In the genomic region with DNA sequence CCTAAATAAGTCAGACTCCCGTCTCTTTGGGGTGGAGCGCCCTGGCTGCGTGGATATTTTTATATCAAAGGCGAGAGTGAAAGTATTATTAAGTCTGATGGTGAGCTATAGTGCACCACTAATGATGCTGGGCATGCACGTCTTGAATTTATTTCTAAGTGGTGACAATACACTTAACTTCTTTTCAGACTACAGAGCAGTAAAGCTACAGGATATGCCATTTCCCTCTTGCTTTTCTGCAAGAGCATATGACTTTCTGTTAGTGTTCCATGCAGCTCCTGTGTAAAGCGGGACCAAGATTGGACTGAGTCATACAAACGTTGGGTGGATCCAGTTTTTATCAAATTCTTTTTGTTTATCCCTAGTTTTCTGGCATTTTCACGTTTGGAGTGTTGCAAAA, we compare ENCODE assay signal across 8 mouse cellular contexts. TPM values are rescaled to one million over a fixed set of nuclear protein-coding genes. Genes with fewer than 3 reads are reported as not detected.
DNase-seq lines count a peak whose midpoint lies in the region; ATAC-seq and TF ChIP-seq lines count a peak whose summit lies in the region.

No protein-coding gene starts in this region.

- H3K27ac ChIP-seq in kidney, embryonic 16.5 days (ENCODE audit: low read length) = peak overlapping the region; percentile 83
- H3K27ac ChIP-seq in bone marrow, adult 2 months (ENCODE audit: control insufficient read depth, insufficient read depth, low read depth, low read length, poor library complexity) = peak overlapping the region; percentile 93
- peak overlapping the region; percentile 95 for H3K27ac ChIP-seq in heart, embryonic 10.5 days

- TF ChIP-seq POLR2A in bone marrow, adult 2 months (IDR thresholded peaks at IDR 0.05; ENCODE audit: borderline replicate concordance, control insufficient read depth, low read depth, low read length) = no peak

- peak overlapping the region; percentile 50 for H3K4me2 ChIP-seq in kidney, embryonic 16.5 days (replicated peaks; ENCODE audit: low read depth, low read length)

- no peaks in the 10 kb centered on the region for H3K27me3 ChIP-seq in kidney, embryonic 16.5 days (ENCODE audit: insufficient read depth, low read length)
- no peaks in the 10 kb centered on the region for H3K27me3 ChIP-seq in heart, embryonic 10.5 days (ENCODE audit: insufficient read depth, poor library complexity, severe bottlenecking)

- H3K9me3 ChIP-seq in kidney, embryonic 16.5 days (ENCODE audit: low read length) = no peaks in the 10 kb centered on the region
- no peaks in the 10 kb centered on the region for H3K9me3 ChIP-seq in heart, embryonic 10.5 days

- peaks cover 9% of the 10 kb centered on the region for H3K36me3 ChIP-seq in kidney, embryonic 16.5 days (ENCODE audit: insufficient read depth, low read length)
- peaks cover 15% of the 10 kb centered on the region for H3K36me3 ChIP-seq in heart, embryonic 10.5 days

- 15% methylated on average over 8 of the region's 8 CpGs for WGBS in kidney, embryonic 16.5 days
- WGBS in bone marrow, adult 2 months = 4% methylated on average over 8 of the region's 8 CpGs
- 18% methylated on average over 8 of the region's 8 CpGs for WGBS in heart, embryonic 10.5 days

- H3K9ac ChIP-seq in kidney, embryonic 16.5 days (replicated peaks; ENCODE audit: low read length) = peak overlapping the region; percentile 79

- TF ChIP-seq CTCF in bone marrow, adult 2 months (IDR thresholded peaks at IDR 0.05; ENCODE audit: control insufficient read depth, insufficient read depth, low read length) = no peak

- no peak for DNase-seq in kidney, postnatal 4 days
- DNase-seq in heart, embryonic 10.5 days (ENCODE audit: low spot score) = no peak
- peak; percentile 15 for DNase-seq in liver
- DNase-seq in skeletal muscle tissue, adult 2 months (ENCODE audit: low read depth, low spot score) = peak; percentile 10
- no peak for DNase-seq in retina, embryonic 14.5 days (ENCODE audit: low spot score)
- no peak for DNase-seq in layer of hippocampus, adult 9-11 months

- ATAC-seq in kidney, embryonic 16.5 days (ENCODE audit: low FRiP score, low TSS enrichment) = no peak

- peaks cover 31% of the 10 kb centered on the region for H3K4me1 ChIP-seq in kidney, embryonic 16.5 days (ENCODE audit: insufficient read depth, low read length)
- no peaks in the 10 kb centered on the region; the same call in 1 of the 2 replicates for H3K4me1 ChIP-seq in bone marrow, adult 2 months (ENCODE audit: control insufficient read depth, insufficient read depth, low read length)
- peaks cover 8% of the 10 kb centered on the region for H3K4me1 ChIP-seq in heart, embryonic 10.5 days

- peak overlapping the region; percentile 86 for H3K4me3 ChIP-seq in kidney, embryonic 16.5 days (ENCODE audit: low read length)
- peak overlapping the region; percentile 83 for H3K4me3 ChIP-seq in bone marrow, adult 2 months (replicated peaks; ENCODE audit: control insufficient read depth, low read depth, low read length)
- peak overlapping the region; percentile 83 for H3K4me3 ChIP-seq in heart, embryonic 10.5 days

RNA-seq across cellular contexts. Expression of a gene that starts 1.0 kb away (rescaled TPM):
- polyA plus RNA-seq in kidney, embryonic 16.5 days (2015; fragmentation: Nextera tagmentation; extraction: Ambion mirVana) = 73.7 and 79.4 TPM in 2 replicates
- 48.1 and 54.1 TPM in 2 replicates for polyA plus RNA-seq in bone marrow, adult 2 months (2011; ENCODE audit: insufficient read depth, insufficient read length, low replicate concordance, missing spikeins)
- 60.9 and 80.3 TPM in 2 replicates for polyA plus RNA-seq in heart, embryonic 10.5 days (2016; fragmentation: Nextera tagmentation; extraction: Ambion mirVana)

RNA-seq across cellular contexts. Expression of a gene that starts 17.3 kb away (rescaled TPM):
- polyA plus RNA-seq in kidney, embryonic 16.5 days (2015; fragmentation: Nextera tagmentation; extraction: Ambion mirVana) = 13.5 and 14.2 TPM in 2 replicates
- polyA plus RNA-seq in bone marrow, adult 2 months (2011; ENCODE audit: insufficient read depth, insufficient read length, low replicate concordance, missing spikeins) = 12.1 and 27.6 TPM in 2 replicates
- 9.5 and 13.5 TPM in 2 replicates for polyA plus RNA-seq in heart, embryonic 10.5 days (2016; fragmentation: Nextera tagmentation; extraction: Ambion mirVana)

Comparison
In these comparisons a context has a peak if more than half of its experiments do, and no peak if none do; other contexts are left out.
1. DNase-seq: peak in liver (single experiment) and skeletal muscle tissue, adult 2 months (single experiment); none in kidney, postnatal 4 days (0 of 2), heart, embryonic 10.5 days (single experiment), retina, embryonic 14.5 days (single experiment) and layer of hippocampus, adult 9-11 months (single experiment).
2. Peak in every context shown above with its lines, with median percentiles within 50 percentile points of each other: H3K27ac ChIP-seq and H3K4me3 ChIP-seq.